Mouse (Mus musculus) liver, adult 10 weeks (tissue): ENCODE results near the gene Nat8. TPM values are rescaled to one million over a fixed set of nuclear protein-coding genes. Genes with fewer than 3 reads are reported as not detected.

ENCODE experiments used
- polyA plus RNA-seq: library from polyadenylated mRNA; stranded (reverse); fragments of 350-450 nt; fragmentation: Illumina TruSeq; extraction: RNeasy Lipid Tissue Mini Kit (QIAGEN cat#74804); gene quantifications from one replicate; pipeline ENCODE4 v1.2.3, GENCODE M21; 2014; ENCODE audit warnings: low read depth, low replicate concordance

Gene Nat8
- 0.37 TPM for polyA plus RNA-seq

GRCm38 (mm10) chr6:85831796-85832321 is at the start of gene Nat8:
Nat8 (minus strand) TSS chr6:85832082.

GRCm38 (mm10) chr6:85869006-85869405 is 37.1 kb upstream of the Nat8 start, which contains the start of gene Nat8f2:
Nat8f2 (minus strand) TSS chr6:85869158.

GRCm38 (mm10) chr6:85820837-85821236 is 11.0 kb downstream of the Nat8 start, which contains the start of the genes Nat8f6 and Nat8f5:
Nat8f6 (minus strand) TSS chr6:85820954.
Nat8f5 (minus strand) TSS chr6:85820972.

Other genes with a start within 250 kb of the Nat8 start
- gene Alms1, start 244.6 kb downstream of the Nat8 start, polyA plus RNA-seq: 1.2 TPM
- 0.37 TPM for gene Nat8f7, start 118.9 kb downstream of the Nat8 start, polyA plus RNA-seq
- 1.2 TPM for gene Nat8f3, start 66.3 kb downstream of the Nat8 start, polyA plus RNA-seq
- gene Nat8f6, start 11.1 kb downstream of the Nat8 start, polyA plus RNA-seq: not detected
- 0.85 TPM for gene Nat8f5, start 11.1 kb downstream of the Nat8 start, polyA plus RNA-seq
- gene Nat8f2, start 37.1 kb upstream of the Nat8 start, polyA plus RNA-seq: 716 TPM
- 5.4 TPM for gene Nat8f4, start 72.8 kb upstream of the Nat8 start, polyA plus RNA-seq
- gene Tprkb, start 79.8 kb upstream of the Nat8 start, polyA plus RNA-seq: 362 TPM
- gene Nat8f1, start 83.6 kb upstream of the Nat8 start, polyA plus RNA-seq: 92.9 TPM
- gene Dusp11, start 129.6 kb upstream of the Nat8 start, polyA plus RNA-seq: 90.8 TPM
- gene Figla, start 184.1 kb upstream of the Nat8 start, polyA plus RNA-seq: not detected
- gene Add2, start 196.6 kb upstream of the Nat8 start, polyA plus RNA-seq: not detected